Mouse (Mus musculus) CD4-positive, CD25-positive, alpha-beta regulatory T cell, adult 2 months (primary cell): Measurements from ENCODE around the gene Scd1.
A peak's percentile ranks its signal among the peaks of the same experiment; 100 is the strongest.

Experiments
- DNase-seq: peaks from one replicate; pipeline ENCODE4 v3.0.0-alpha.2; 2012; ENCODE audit warnings: low read depth, low spot score

Scd1 gene

DNA sequence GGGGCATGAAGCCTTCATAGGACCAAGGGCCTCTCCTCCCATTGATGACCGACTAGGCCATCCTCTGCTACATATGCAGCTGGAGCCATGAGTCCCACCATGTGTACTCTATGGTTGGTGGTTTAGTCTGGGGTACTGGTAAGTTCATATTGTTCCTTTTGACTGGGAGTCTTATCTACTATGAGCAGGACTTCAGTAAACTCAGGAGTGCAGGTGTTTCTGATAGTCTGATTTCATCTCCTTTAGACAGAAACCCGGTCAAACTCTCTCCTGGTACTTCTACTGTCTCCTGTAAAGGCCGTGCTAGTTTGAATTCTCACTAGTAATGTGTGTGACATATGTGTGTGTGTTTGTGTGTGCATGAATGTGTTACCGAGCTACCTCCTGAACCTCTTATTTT, 41.9 kb downstream of the Scd1 start:
- DNase-seq: no peak

GRCm38 (mm10) chr19:44364029-44364428, 43.6 kb downstream of the Scd1 start:
- DNase-seq: no peak

- DNase-seq: peak; percentile 77
These were observed 44.1 kb downstream of the Scd1 start for GRCm38 (mm10) chr19:44363529-44363928.

DNA sequence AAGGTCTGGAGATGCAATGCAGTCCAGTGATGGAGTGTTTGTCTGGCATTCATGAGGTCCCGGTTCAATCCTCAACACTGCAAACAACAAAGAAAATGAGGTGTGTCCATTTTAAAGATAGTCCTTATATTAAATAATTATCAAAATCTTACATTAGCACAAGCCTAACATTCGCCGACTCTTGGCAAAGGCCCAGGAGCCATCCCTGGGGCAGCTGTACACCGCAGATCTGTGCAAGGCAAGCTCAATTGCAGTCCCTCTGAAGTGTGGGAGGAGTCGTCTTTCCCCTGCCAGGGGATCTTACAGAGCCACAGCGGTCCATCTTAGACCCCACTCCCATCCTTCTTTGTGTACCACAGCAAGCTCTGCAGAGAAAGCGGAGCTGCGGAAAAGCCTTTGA, 49.0 kb downstream of the Scd1 start:
- DNase-seq: no peak

DNA sequence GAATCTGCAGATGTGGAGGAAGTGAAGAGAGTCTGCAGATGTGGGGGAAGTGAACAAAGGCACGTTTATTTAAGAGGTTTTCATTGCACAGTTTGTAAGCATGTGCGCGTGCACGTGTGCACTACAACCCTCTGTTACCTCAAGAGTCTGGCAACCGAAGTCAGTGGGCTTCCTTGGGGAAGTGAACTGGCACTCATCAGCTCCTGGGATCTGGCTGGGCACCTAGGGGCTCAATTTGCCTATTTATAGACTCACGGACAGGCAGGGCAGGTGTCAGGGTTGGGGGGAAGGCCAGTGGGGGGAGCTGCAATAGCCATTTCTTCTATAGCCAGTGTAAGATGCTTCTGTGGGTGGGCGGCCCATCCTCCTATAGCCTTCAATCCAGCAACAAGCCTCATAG, 55.9 kb downstream of the Scd1 start:
- DNase-seq: no peak

- no peak for DNase-seq
These were observed 58.0 kb downstream of the Scd1 start for GRCm38 (mm10) chr19:44349689-44350088.
